Mouse (Mus musculus): Measurements from ENCODE around the gene Abtb1. TPM values are rescaled to one million over a fixed set of nuclear protein-coding genes. Genes with fewer than 3 reads are reported as not detected.

The Abtb1 gene
- polyA plus RNA-seq, 1 experiment from 2014 or later, result 20.9 TPM

GRCm38 (mm10) chr6:88794561-88794971 is 47.2 kb downstream of the Abtb1 start:
- Histone ChIP-seq H3K4me2 (ENCODE audit: low read length) (no peak overlapping the region), H3K4me1 (ENCODE audit: control insufficient read depth in 2 of 2, insufficient read depth in 2 of 2, low read length in 2 of 2) (peaks cover 7 to 9% of the 10 kb centered on the region in 2 experiments; a peak in 2 of 4 replicates), H3K36me3 (ENCODE audit: control insufficient read depth, insufficient read depth, low read length) (no peaks in the 10 kb centered on the region), H3K27ac (replicated peaks in 1 of 2; ENCODE audit: control insufficient read depth in 1 of 2, insufficient read depth in 1 of 2, low read depth in 2 of 2, low read length in 2 of 2) (no peak overlapping the region), H3K9ac (ENCODE audit: low read length) (no peak overlapping the region), H3K27me3 (ENCODE audit: control insufficient read depth, insufficient read depth, low read length) (no peaks in the 10 kb centered on the region), H3K9me3 (ENCODE audit: control insufficient read depth, low read length) (no peaks in the 10 kb centered on the region), H3K4me3 (ENCODE audit: control insufficient read depth in 1 of 2, insufficient read depth in 1 of 2, low read depth in 1 of 2, low read length in 2 of 2) (no peak overlapping the region)
- ATAC-seq (ENCODE audit: insufficient number of reproducible peaks, insufficient read depth, low FRiP score, low read depth), result no peak
- 77% methylated on average over 14 of the region's 14 CpGs for WGBS

- peaks cover 7 to 9% of the 10 kb centered on the region in 2 experiments; a peak in 2 of 4 replicates for H3K4me1 ChIP-seq (ENCODE audit: control insufficient read depth in 2 of 2, insufficient read depth in 2 of 2, low read length in 2 of 2)
- H3K4me3 ChIP-seq (ENCODE audit: control insufficient read depth in 1 of 2, insufficient read depth in 1 of 2, low read depth in 1 of 2, low read length in 2 of 2), result no peak overlapping the region
- H3K27me3 ChIP-seq (ENCODE audit: control insufficient read depth, insufficient read depth, low read length), result no peaks in the 10 kb centered on the region
- H3K27ac ChIP-seq (replicated peaks in 1 of 2; ENCODE audit: control insufficient read depth in 1 of 2, insufficient read depth in 1 of 2, low read depth in 2 of 2, low read length in 2 of 2), result no peak overlapping the region
- no peak for ATAC-seq (ENCODE audit: insufficient number of reproducible peaks, insufficient read depth, low FRiP score, low read depth)
- no peak overlapping the region for H3K9ac ChIP-seq (ENCODE audit: low read length)
- WGBS, result 86% methylated on average over 13 of the region's 13 CpGs
- H3K36me3 ChIP-seq (ENCODE audit: control insufficient read depth, insufficient read depth, low read length), result no peaks in the 10 kb centered on the region
- no peak overlapping the region for H3K4me2 ChIP-seq (ENCODE audit: low read length)
- H3K9me3 ChIP-seq (ENCODE audit: control insufficient read depth, low read length), result no peaks in the 10 kb centered on the region
Measured at GRCm38 (mm10) chr6:88793872-88794271, 47.9 kb downstream of the Abtb1 start.

GRCm38 (mm10) chr6:88793243-88793642 is 48.5 kb downstream of the Abtb1 start:
- Histone ChIP-seq H3K36me3 (ENCODE audit: control insufficient read depth, insufficient read depth, low read length) (no peaks in the 10 kb centered on the region), H3K27ac (replicated peaks in 1 of 2; ENCODE audit: control insufficient read depth in 1 of 2, insufficient read depth in 1 of 2, low read depth in 2 of 2, low read length in 2 of 2) (no peak overlapping the region), H3K9me3 (ENCODE audit: control insufficient read depth, low read length) (no peaks in the 10 kb centered on the region), H3K4me1 (ENCODE audit: control insufficient read depth in 2 of 2, insufficient read depth in 2 of 2, low read length in 2 of 2) (peaks cover 7 to 9% of the 10 kb centered on the region in 2 experiments; a peak in 2 of 4 replicates), H3K27me3 (ENCODE audit: control insufficient read depth, insufficient read depth, low read length) (no peaks in the 10 kb centered on the region), H3K9ac (ENCODE audit: low read length) (no peak overlapping the region), H3K4me2 (ENCODE audit: low read length) (no peak overlapping the region), H3K4me3 (ENCODE audit: control insufficient read depth in 1 of 2, insufficient read depth in 1 of 2, low read depth in 1 of 2, low read length in 2 of 2) (no peak overlapping the region)
- 60% methylated on average over 2 of the region's 2 CpGs for WGBS
- ATAC-seq (ENCODE audit: insufficient number of reproducible peaks, insufficient read depth, low FRiP score, low read depth), result no peak

DNA sequence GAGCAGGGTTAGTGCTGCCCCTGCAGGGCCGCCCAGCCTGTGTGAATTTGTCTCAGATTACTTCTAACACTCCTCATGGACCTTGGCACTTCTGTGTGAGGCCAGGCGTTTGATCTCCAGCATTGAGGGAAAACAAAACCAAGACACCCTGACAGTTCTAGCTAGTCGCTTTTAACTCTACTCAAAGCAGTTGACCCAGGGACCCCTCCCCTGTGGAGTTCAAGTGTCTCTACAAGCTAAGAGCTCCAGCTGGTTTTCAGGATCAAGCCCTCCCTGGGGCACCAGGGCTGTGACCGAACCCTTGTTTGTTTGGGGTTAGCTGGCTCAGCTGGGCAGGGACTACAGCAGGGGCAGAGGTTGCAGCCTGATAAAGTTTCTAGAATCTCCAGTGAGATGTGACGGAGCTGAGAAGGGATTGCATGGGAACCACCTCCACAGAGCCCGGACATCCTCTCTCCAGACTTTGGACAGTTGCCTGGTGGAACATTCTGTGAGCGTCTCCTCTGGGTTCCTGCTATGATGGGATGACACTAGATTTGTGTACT is 49.6 kb downstream of the Abtb1 start:
- Histone ChIP-seq H3K9me3 (ENCODE audit: control insufficient read depth, low read length) (no peaks in the 10 kb centered on the region), H3K4me1 (ENCODE audit: control insufficient read depth in 2 of 2, insufficient read depth in 2 of 2, low read length in 2 of 2) (peaks cover 8 to 13% of the 10 kb centered on the region in 2 experiments), H3K4me2 (ENCODE audit: low read length) (no peak overlapping the region), H3K27ac (replicated peaks in 1 of 2; ENCODE audit: control insufficient read depth in 1 of 2, insufficient read depth in 1 of 2, low read depth in 2 of 2, low read length in 2 of 2) (no peak overlapping the region), H3K36me3 (ENCODE audit: control insufficient read depth, insufficient read depth, low read length) (no peaks in the 10 kb centered on the region), H3K27me3 (ENCODE audit: control insufficient read depth, insufficient read depth, low read length) (no peaks in the 10 kb centered on the region), H3K9ac (ENCODE audit: low read length) (no peak overlapping the region), H3K4me3 (ENCODE audit: control insufficient read depth in 1 of 2, insufficient read depth in 1 of 2, low read depth in 1 of 2, low read length in 2 of 2) (no peak overlapping the region)
- WGBS, result 49% methylated on average over 7 of the region's 7 CpGs
- ATAC-seq (ENCODE audit: insufficient number of reproducible peaks, insufficient read depth, low FRiP score, low read depth), result no peak

DNA sequence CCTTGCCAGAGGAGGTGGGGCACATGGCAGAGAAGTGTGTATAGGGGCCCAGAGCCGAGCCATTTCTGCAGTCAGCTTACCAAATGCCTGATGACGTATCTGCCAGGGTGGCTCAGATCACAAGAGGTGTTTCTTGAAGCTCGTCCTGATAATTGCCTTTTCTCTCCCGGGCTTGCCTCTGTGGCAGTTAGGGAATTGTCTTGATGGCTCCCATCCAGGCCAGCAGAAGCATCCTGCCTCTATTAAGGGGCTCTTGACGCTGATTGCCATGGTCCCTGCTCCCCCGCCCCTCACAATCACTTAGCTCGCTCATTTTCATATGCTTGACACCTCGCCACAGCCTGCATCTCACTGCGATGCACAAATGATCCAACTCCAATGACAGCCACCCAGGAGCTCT is 50.5 kb downstream of the Abtb1 start:
- ATAC-seq (ENCODE audit: insufficient number of reproducible peaks, insufficient read depth, low FRiP score, low read depth), result no peak

GRCm38 (mm10) chr6:88788219-88788618 is 53.6 kb downstream of the Abtb1 start:
- no peaks in the 10 kb centered on the region for H3K36me3 ChIP-seq (ENCODE audit: control insufficient read depth, insufficient read depth, low read length)
- ATAC-seq (ENCODE audit: insufficient number of reproducible peaks, insufficient read depth, low FRiP score, low read depth), result no peak
- H3K27me3 ChIP-seq (ENCODE audit: control insufficient read depth, insufficient read depth, low read length), result no peaks in the 10 kb centered on the region
- no peak overlapping the region for H3K9ac ChIP-seq (ENCODE audit: low read length)
- no peak overlapping the region for H3K4me2 ChIP-seq (ENCODE audit: low read length)
- H3K4me3 ChIP-seq (ENCODE audit: control insufficient read depth in 1 of 2, insufficient read depth in 1 of 2, low read depth in 1 of 2, low read length in 2 of 2), result no peak overlapping the region
- H3K27ac ChIP-seq (replicated peaks in 1 of 2; ENCODE audit: control insufficient read depth in 1 of 2, insufficient read depth in 1 of 2, low read depth in 2 of 2, low read length in 2 of 2), result no peak overlapping the region
- 76% methylated on average over 11 of the region's 11 CpGs for WGBS
- peaks cover 40 to 44% of the 10 kb centered on the region in 2 experiments for H3K4me1 ChIP-seq (ENCODE audit: control insufficient read depth in 2 of 2, insufficient read depth in 2 of 2, low read length in 2 of 2)
- H3K9me3 ChIP-seq (ENCODE audit: control insufficient read depth, low read length), result no peaks in the 10 kb centered on the region

More for the DNA sequence above, 50.5 kb downstream of the Abtb1 start:
- Histone ChIP-seq H3K4me2 (ENCODE audit: low read length) (no peak overlapping the region), H3K36me3 (ENCODE audit: control insufficient read depth, insufficient read depth, low read length) (no peaks in the 10 kb centered on the region), H3K4me1 (ENCODE audit: control insufficient read depth in 2 of 2, insufficient read depth in 2 of 2, low read length in 2 of 2) (peaks cover 18 to 21% of the 10 kb centered on the region in 2 experiments), H3K4me3 (ENCODE audit: control insufficient read depth in 1 of 2, insufficient read depth in 1 of 2, low read depth in 1 of 2, low read length in 2 of 2) (no peak overlapping the region), H3K27me3 (ENCODE audit: control insufficient read depth, insufficient read depth, low read length) (no peaks in the 10 kb centered on the region), H3K9me3 (ENCODE audit: control insufficient read depth, low read length) (no peaks in the 10 kb centered on the region), H3K9ac (ENCODE audit: low read length) (no peak overlapping the region), H3K27ac (replicated peaks in 1 of 2; ENCODE audit: control insufficient read depth in 1 of 2, insufficient read depth in 1 of 2, low read depth in 2 of 2, low read length in 2 of 2) (no peak overlapping the region)
- WGBS, result 37% methylated on average over 9 of the region's 9 CpGs

DNA sequence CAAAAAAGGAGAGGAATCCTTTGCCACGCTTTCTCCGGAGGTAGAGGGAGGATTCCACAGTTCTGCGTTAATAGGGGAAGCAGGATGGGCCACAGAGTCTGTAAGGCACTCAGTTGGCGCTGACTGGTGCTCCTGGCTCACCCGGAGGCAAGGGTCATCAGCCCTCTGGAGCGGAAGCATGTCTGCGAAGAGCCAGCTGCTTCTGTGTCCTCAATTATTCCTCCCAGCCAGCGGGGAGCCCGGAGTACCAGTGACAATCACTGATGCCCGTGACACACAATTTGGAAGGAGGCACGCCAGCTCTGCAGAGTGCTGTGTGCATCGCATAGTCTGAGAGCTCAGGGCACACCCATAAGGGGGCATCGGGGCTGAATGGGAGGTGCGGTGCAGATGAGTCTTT is 54.3 kb downstream of the Abtb1 start:
- Histone ChIP-seq H3K27me3 (ENCODE audit: control insufficient read depth, insufficient read depth, low read length) (no peaks in the 10 kb centered on the region), H3K27ac (replicated peaks in 1 of 2; ENCODE audit: control insufficient read depth in 1 of 2, insufficient read depth in 1 of 2, low read depth in 2 of 2, low read length in 2 of 2) (0 out of 4 replicates have a peak overlapping the region, but pooled peaks of 1 of the 2 experiments have one; percentile 33), H3K4me2 (ENCODE audit: low read length) (no peak overlapping the region), H3K4me3 (ENCODE audit: control insufficient read depth in 1 of 2, insufficient read depth in 1 of 2, low read depth in 1 of 2, low read length in 2 of 2) (no peak overlapping the region), H3K9me3 (ENCODE audit: control insufficient read depth, low read length) (no peaks in the 10 kb centered on the region), H3K9ac (ENCODE audit: low read length) (no peak overlapping the region), H3K4me1 (ENCODE audit: control insufficient read depth in 2 of 2, insufficient read depth in 2 of 2, low read length in 2 of 2) (peaks cover 42 to 44% of the 10 kb centered on the region in 2 experiments), H3K36me3 (ENCODE audit: control insufficient read depth, insufficient read depth, low read length) (no peaks in the 10 kb centered on the region)
- no peak for ATAC-seq (ENCODE audit: insufficient number of reproducible peaks, insufficient read depth, low FRiP score, low read depth)
- WGBS, result 62% methylated on average over 14 of the region's 14 CpGs

Measured in heart, embryonic 14.5 days (tissue).